Mouse (Mus musculus) olfactory bulb, adult 2 months (tissue): Measurements from ENCODE around the gene Grpr. TPM values are rescaled to one million over a fixed set of nuclear protein-coding genes. Genes with fewer than 3 reads are reported as not detected.

Experiments used
- H3K27ac ChIP-seq: fragments of 200-500 bp; 2 replicates; pipeline ENCODE4 v1.5.1; 2012; ENCODE audit warnings: low read depth, low read length; ENCODE audit not compliant: insufficient read depth
- H3K4me1 ChIP-seq: fragments of 200-500 bp; 2 replicates; pipeline ENCODE4 v1.6.1; 2012; ENCODE audit warnings: low read length; ENCODE audit not compliant: control insufficient read depth, insufficient read depth
- H3K4me3 ChIP-seq: fragments of 200-500 bp; 2 replicates; pipeline ENCODE4 v1.5.1; 2012; ENCODE audit warnings: mild to moderate bottlenecking, low read depth, low read length, moderate library complexity; ENCODE audit not compliant: insufficient read depth
- CTCF ChIP-seq: fragments of 200-500 bp; IDR thresholded peaks from 2 replicates; pipeline ENCODE4 v1.5.1; 2012; ENCODE audit warnings: low read depth, mild to moderate bottlenecking, low read length, moderate library complexity; ENCODE audit not compliant: insufficient read depth
- POLR2A ChIP-seq: fragments of 200-500 bp; IDR thresholded peaks from 2 replicates; pipeline ENCODE4 v1.6.1; 2012; ENCODE audit warnings: mild to moderate bottlenecking, low read depth, low read length, moderate library complexity; ENCODE audit not compliant: insufficient read depth
- WGBS: fragments of 180-500 bp; shearing (Covaris S2); methylation state at CpG from one replicate; pipeline ENCODE4 v1.1.7; 2018; 5-methylcytosine and 5-hydroxymethylcytosine counted together
- polyA plus RNA-seq: library from polyadenylated mRNA; stranded (reverse); fragments of >200 nt; gene quantifications from 2 replicates; pipeline ENCODE4 v1.2.4, GENCODE M21; 2012; ENCODE audit warnings: low replicate concordance; ENCODE audit not compliant: missing spikeins, insufficient read depth, insufficient read length

Gene Grpr
- polyA plus RNA-seq, result not detected in 2 replicates

DNA sequence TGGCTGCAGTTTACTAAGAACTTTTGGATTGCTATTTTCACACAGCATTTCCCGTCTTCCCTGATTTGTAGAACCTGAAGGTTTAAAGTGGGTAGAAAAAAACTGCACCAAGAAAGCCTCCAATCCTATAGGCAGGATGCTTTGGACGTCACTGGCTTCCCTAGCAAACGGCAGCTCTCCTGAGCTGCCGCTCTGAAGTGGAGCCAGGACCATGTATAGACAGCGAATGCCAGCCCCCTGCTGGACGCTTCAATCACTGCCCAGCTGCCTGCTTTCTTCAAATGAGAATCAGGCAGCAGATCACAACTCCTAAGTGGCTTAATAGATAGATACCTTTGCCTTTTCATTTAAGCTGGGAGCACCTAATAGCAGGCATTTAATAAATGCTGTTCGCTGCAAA is at the start of gene Grpr:
Gene Grpr (minus strand): TSS at position 12 of the 400 bp plus-strand sequence.
- Histone ChIP-seq H3K4me1 (no peaks in the 10 kb centered on the region), H3K4me3 (no peak within 1 kb of the TSS), H3K27ac (no peak within 1 kb of the TSS)
- TF ChIP-seq CTCF, result no peak
- no peak for TF ChIP-seq POLR2A
- 18% methylated on average over 7 of the region's 7 CpGs for WGBS

DNA sequence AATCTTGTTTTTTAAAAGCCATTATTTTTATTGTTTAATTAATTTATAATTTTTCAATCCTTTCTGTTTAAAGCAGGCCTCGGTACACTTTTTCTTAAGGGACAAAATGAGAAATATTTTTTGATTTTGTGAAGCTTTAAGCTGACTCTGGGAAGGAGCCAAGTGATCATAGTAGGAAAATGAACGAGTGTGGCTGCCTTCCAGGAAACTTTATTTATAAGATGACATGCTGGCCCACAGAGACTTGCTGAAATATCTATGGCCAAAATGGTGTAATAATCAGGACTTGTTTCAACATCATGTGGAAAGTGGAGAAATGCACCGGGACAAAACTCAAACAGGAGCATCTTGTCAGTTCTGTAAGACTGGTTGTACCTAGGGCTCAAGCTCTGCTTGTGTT is 11.0 kb upstream of the Grpr start:
- TF ChIP-seq POLR2A, result no peak
- TF ChIP-seq CTCF, result no peak
- Histone ChIP-seq H3K27ac (no peak overlapping the region), H3K4me3 (no peak overlapping the region), H3K4me1 (no peaks in the 10 kb centered on the region)
- 78% methylated on average over 3 of the region's 3 CpGs for WGBS

DNA sequence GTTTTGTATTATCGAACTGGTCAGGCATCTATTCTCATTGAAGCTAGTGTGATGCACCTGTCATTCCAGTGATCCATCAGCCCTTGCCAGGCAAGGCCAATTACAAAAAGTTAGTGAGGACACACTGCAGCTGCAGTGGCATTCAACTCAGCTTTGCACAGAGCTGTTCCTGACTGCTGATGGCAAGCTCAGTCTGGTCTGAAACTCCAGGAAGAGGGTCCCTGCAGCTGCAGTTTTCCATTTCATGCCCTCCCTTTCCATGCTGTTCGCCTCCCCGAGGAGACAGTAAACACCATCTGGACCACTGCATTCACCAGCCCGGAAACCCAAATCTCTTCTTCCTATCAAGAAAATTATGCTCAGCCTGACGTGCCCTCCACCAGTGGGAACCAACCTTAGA is 2.4 kb downstream of the Grpr start:
- H3K27ac ChIP-seq, result no peak overlapping the region
- no peaks in the 10 kb centered on the region for H3K4me1 ChIP-seq
- no peak overlapping the region for H3K4me3 ChIP-seq
- WGBS, result 62% methylated on average over 5 of the region's 5 CpGs
- TF ChIP-seq CTCF, result no peak
- no peak for TF ChIP-seq POLR2A

DNA sequence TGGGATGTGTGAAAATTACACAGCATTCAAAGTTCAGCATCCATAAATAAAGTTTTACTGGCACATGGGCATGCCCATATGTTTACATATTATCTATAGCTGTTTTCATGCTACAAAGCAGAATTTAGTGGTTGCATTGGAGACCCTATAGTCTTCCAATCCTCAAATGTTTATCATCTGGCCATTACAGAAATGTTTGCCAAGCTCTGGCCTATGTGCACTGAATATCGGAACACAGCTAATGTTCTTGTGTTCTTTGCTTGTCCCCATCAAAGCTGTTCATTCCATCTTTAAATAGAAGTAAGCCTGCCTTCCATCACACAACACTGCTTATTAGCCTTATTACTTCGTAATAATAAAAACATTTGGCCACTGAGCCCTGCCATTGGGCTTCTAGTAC is 16.6 kb downstream of the Grpr start:
- WGBS, result 67% methylated on average over 2 of the region's 2 CpGs
- Histone ChIP-seq H3K27ac (no peak overlapping the region), H3K4me3 (no peak overlapping the region), H3K4me1 (no peaks in the 10 kb centered on the region)
- TF ChIP-seq POLR2A (no peak), CTCF (no peak)

DNA sequence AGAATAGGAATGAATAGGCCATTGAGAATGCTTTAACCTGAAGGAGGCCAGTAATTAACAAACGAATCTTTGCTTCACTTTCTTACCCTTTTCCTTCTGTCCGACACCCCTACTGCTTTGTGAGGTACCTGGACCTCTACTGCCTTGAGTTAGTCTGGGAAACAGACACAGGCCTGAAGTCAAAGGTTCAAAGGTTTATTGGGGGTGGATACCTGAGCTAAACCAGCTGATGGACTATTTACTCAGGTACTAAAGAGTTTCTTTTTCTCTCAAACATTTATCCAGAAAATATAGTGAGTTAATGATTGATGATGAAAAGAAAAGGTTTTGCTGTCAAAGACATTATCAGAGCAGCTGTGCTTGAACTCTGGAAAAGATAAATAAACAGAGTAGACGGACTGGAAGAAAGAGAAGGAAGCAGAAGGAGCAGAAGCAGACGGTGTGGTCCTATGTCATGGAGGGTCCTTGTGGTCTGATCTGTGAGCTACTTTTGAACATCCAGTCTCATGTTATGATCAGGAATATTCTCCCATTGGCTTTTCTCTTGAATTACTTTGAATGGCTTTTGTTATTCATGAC is 30.4 kb downstream of the Grpr start:
- Histone ChIP-seq H3K4me3 (no peak overlapping the region), H3K4me1 (no peaks in the 10 kb centered on the region), H3K27ac (no peak overlapping the region)
- TF ChIP-seq CTCF, result no peak
- TF ChIP-seq POLR2A, result no peak
- 78% methylated on average over 4 of the region's 4 CpGs for WGBS

DNA sequence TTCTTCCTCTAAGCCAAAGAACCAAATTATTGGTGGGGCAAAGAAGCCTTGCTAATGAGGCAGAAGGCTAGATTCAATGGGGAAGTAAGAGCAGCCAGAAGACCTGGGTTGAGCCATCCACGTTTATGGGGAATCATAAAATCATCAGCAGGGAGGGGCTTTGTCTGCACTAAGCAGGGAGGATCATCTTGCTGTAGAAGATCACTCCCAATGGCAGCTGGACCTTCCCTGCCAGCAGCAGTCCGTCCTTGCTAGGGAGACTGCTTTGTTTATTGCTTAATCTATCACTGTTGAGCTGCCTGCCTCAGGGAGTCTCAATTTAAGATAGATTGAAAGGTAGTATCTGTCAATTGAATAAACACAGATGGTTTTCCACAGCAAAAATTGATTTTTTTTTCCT is 37.7 kb downstream of the Grpr start:
- Histone ChIP-seq H3K27ac (no peak overlapping the region), H3K4me1 (no peaks in the 10 kb centered on the region), H3K4me3 (no peak overlapping the region)
- 50% methylated on average over 2 of the region's 2 CpGs for WGBS
- TF ChIP-seq CTCF, result no peak

DNA sequence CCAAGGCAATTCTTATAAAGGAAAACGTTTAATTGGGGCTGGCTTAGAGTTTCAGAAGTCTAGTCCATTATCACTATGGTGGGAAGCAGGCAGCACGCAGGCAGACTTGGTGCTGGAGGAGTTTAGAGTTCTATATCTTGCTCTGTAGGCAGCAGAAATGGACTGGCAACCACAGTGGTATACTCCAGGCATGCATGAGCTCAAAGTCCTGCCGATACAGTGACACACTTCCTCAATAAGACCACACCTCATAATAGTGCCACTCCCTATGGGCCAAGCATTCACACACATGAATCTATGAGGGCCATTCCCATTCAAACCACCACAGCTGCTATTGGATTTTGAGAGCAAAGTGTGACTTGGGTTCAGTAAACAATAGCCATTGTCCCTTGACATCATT is 47.4 kb downstream of the Grpr start:
- H3K27ac ChIP-seq, result no peak overlapping the region
- no peak for TF ChIP-seq POLR2A
- no peak for TF ChIP-seq CTCF
- no peak overlapping the region for H3K4me3 ChIP-seq
- H3K4me1 ChIP-seq, result no peaks in the 10 kb centered on the region
- 77% methylated on average over 3 of the region's 3 CpGs for WGBS

Other genes starting within 250 kb of the Grpr start
- gene Rnf138rt1, start 211.7 kb upstream of the Grpr start, polyA plus RNA-seq, result not detected in 2 replicates